Mouse (Mus musculus) frontal cortex, adult 2 months (tissue): ENCODE results near the gene Oas2. TPM values are rescaled to one million over a fixed set of nuclear protein-coding genes. Genes with fewer than 3 reads are reported as not detected.
A peak's percentile ranks its signal among the peaks of the same experiment; 100 is the strongest.
"Not testable (repeated sequence)": the region's sequence is repeated elsewhere in the genome, so short reads cannot be mapped to it uniquely, and the experiment has no call there.

ENCODE experiments used
- DNase-seq, 2 experiments: peaks; one replicate each; pipeline ENCODE4 v3.0.0; 2022; ENCODE audit warnings: low spot score in 1 of 2; ENCODE audit errors: extremely low spot score in 1 of 2
- polyA plus RNA-seq: library from polyadenylated mRNA; depleted of rRNA; stranded (reverse); fragments of >200 nt; gene quantifications from 2 replicates; pipeline ENCODE4 v1.2.3, GENCODE M21; 2012; rRNA removed

Oas2 gene
- 0.86 and 0.96 TPM in 2 replicates for polyA plus RNA-seq

DNA sequence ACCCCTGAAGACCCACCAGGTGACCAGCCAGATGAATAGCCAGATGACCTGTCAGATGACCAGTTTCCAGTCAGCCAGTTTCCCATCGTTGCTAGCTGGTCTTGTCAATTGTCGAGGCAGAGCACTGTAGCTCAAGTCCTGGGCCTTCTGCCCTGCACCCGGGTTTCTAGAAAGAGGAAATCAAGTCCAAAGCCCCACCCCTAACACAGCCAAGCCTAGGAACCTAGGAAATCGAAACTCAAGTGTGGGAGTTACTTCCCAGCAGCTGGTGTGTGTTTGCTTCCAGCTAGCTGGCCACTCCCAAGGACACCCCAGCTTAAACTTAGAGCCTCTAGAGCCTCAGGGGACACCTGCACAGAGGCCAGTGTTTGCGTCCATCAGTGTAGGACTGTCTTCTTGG is at the start of gene Oas2:
Oas2 (minus strand) TSS at position 166 of the 400 bp plus-strand sequence.
- no peak for DNase-seq

DNA sequence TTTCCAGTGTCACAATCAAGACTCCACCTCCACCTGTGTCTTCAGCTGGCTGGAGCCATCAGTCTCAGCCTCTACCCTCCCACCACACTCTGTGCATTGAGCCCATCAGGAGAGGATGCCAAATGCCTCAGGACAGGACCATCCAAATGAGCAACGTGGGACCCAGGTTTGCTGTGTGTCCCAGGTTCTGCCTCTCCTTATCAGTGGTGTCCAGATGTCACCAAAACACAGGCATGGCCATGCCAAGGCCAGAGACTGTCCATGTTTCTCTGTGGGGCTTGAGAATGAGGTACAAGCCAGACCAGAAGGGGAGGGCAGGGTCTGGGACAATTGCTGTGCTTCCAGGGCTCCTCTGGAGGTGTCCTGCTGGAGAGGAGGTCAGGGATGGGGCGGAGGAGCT is 49.3 kb upstream of the Oas2 start:
- DNase-seq = not testable (repeated sequence)

DNA sequence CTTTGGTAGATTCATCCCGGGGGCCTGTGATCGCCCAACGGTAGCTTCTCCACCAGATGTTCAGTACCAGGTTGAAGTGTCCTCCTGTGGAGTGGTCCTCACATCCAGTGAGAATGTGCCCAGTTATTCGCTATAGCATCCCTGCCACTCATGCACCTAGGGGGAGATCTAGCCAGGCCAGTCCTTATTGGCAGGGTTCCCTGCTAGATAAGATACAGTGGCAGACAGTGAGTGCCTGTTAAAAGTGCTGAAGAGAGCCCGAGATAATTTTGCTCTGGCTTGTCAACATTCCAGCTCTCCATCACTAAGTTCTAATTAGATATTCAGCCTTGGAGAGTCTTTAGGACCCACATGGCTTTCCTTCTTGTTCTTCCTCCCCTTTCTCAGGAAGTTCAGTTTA is 48.5 kb upstream of the Oas2 start:
- DNase-seq = not testable (repeated sequence)

DNA sequence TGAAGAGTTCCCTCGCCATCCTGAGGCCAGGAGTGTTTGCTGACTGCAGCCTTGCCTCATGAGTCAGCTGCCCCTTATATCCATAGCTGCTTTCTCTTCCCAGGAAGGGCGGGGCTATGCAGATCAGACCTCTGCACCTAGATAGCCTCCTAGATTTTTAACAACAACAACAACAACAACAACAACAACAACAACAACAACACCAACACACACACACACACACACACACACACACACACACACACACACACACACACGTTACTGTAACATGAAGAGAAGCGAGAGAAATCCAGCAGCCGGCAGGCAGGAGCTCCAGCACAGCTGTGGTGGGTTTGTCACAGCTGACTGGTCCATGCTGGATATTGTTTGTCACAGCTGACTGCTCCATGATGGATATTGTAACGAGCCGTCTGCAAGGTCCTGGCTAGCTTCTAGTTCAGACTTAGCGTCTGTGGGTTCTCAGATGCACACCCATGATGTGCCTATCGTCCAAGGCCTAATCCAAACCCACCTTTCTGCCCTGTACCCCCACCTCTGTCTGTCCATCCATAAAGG is 45.9 kb upstream of the Oas2 start, which contains the start of gene Oas1e:
Oas1e (minus strand) TSS at position 51 of the 555 bp plus-strand sequence.
- not testable (repeated sequence) for DNase-seq

DNA sequence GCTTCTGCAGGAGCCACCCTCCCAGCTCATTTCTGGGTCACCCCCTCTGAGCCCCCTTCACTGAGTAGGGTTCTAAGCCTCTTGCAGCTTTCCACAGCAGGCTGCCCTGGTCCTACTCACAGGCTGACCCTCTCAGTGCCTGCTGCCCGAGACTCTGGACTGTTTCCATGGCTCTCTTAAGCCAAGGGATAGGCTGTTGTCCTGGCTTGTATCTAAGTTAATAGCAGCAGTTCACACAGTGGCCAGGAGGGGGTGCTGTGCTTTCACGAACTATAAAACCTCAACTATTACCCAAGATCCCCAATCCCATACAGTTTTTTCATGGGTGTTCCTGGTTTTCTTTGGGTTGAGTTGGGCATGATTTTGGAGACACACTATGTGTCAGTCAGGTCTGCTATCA is 43.4 kb upstream of the Oas2 start:
- DNase-seq = peak in 1 of 2 experiments; percentile 72

DNA sequence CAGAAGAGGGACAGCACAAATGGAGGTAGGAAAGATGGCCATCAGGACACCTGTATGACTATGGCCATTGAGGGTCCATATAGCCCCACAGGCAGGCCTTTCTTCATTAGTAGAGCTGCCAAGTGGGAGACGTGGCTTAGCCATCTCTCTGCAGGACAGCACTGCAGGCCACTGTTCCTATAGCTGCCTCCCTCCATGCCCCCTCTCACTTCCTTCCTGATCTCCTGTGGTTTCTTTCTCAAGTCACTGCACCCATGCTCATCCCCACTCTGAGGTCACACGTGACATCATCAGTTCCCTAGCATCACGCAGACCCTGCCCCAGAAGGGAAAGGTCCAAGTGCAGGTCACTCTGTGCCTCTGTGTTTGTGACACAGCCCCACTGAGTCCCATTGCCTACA is 37.4 kb upstream of the Oas2 start:
- no peak for DNase-seq

DNA sequence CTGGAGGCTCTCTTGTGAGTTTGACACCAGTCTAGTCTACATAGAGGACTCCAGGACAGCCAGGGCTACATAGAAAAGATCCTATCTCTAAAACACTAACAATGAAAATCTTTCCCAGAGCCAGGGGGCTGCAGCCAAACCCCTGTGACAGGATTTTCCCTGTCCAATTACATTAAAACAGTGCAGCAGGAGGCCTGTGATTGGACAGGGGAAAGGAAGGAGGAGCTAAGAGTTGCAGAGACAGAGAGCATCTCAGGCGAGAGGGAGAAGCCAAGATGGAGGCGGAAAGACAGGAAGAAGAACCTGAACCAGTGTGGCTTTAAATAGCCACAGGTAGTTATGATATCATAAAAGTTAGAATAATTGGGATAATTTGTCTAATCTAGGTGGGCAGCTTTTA is 32.8 kb upstream of the Oas2 start:
- no peak for DNase-seq

DNA sequence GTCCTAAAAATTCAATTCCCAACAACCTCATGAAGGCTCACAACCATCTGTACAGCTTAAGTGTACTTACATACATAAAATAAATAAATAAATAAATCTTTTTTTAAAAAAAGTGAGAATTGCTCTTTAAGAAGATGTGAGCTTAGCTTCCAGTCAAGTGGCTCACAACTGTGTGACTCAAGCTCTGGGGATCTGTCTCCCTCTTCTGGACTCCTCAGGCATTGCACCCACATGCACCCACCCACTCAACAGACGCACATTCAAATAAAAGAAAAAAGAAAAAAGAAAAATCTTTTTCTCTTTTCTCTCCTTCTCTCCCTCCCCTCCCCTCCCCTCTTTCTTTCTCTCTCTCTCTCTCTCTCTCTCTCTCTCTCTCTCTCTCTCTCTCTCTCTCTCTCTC is 32.0 kb upstream of the Oas2 start:
- DNase-seq = peak in 1 of 2 experiments; percentile 9

DNA sequence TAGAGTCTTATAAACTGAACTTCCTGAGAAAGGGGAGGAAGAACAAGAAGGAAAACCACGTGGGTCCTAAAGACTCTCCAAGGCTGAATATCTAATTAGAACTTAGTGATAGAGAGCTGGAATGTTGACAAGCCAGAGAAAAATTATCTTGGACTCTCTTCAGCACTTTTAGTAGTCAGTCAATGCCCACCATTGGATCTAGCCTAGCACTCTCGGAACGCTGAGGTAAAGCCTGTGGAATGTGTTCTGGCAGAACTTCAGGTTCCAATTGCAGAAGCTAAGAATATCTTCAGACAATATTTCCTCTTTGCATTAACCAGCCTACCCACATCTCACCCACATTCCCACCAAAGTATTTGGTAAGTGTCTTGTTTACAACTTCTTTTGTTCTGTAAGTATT is 30.3 kb upstream of the Oas2 start:
- DNase-seq = peak in 1 of 2 experiments; percentile 12

DNA sequence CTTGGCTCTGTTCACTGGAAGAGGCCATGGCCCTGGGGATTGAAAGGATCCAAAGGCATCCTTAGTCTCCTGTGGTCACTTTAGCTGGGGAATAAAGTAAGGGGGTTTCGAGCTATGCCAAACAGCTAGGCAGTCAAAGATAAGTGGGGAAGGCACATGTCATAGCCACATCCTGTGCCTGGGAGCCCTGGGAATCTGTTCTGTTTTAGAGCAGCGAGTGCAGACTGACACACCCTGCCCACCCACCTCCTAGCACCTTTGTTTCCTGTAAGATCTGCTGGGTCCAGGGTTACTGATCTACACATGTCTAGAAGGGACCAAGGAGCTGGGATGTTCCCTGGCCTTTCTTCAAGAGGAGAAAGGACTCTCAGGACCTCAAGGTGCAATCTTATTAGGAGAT is 29.3 kb upstream of the Oas2 start:
- DNase-seq = no peak

DNA sequence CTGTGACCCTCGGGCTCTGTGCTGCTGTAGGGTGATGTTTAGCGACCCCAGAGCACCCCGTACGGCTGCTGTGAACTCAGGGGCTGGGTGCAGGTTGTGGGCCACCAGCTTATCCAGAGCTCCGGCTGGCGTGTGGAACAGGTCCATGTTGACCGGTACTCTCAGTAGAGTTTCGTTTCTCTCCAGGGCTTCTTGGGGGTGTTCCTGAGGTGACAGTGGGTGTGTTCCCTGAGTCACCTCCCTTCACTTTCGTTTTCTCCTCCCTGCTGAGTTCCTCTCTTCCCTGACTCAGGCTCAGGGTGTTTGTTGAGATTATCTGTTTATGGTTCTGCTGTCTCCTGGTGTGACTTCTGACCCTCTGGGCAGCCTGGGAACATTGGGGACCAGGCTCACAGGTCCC is 27.8 kb upstream of the Oas2 start, which contains the start of gene Oas3:
Oas3 (minus strand) TSS at position 184 of the 400 bp plus-strand sequence.
- DNase-seq = no peak

DNA sequence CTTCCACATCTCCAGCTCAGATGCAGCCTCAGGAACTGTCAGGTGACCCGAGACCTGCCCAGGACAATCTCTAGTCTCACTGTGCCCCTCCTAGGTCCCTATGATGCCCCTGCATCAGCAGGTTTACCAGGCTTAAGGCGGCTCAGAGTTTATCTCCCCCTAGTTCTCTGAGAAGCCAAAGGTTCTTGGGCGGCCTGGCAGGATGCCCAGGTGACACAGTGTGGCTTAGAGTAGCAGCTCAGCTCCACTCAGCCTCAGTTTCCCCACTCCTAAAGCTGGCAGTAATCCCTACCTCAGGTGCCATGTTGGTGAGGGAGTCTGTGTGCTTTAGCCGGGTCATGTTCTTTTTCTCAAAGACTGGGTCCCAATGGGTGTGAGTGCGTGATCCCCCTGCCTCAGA is 27.1 kb upstream of the Oas2 start:
- DNase-seq = no peak

DNA sequence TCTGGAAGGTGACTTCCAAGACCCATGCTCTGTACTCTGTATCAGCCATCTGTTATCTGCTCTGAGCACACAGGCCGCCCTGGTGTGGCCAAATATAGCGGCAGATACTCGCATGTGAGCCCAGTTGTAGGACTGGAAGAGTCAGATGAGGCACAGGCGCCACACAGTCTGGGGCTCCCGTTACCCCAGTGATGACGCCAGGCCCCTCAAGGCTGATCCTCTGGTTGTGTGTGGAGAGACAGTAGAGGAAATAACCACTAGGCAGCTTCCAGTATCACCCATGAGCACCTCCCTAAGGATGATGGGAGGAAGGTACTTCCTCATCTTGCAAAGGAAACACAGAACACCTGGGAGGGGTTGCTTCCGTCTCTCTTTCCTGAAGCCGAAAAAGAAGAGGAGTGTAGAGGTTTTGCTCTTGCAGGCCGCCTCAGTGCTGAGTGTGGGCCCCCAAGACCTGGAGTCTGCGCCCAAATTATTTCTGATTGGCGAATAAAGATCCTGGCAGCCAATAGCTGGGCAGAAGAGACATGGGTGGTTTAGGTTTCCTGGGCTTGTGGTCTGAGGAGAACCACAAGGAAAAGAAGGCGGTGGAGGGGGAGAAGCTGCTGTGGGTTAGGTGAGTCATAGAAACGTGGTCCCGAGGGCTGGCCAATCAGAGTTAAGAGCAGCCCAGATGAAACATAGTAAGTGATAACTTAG is 25.8 kb upstream of the Oas2 start:
- no peak for DNase-seq

DNA sequence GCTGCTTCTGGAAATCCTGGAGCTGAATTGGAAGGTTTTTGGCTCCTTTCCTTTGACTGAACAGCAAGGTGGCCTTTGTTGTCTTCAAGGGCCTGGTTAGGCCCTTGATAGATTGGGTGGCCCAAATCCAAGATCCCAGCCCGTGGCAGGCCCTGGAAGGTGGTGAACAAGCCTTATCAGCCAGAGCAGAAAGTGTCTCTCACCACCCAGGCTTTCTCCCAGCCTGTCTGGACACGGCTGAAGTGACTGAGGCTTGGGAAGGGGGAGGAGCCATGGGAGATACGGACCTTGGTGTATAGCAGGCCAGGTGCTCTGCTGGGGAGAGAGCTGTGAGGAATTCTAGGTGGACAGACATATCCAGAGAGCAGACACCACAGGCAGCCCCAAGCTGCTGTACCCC is 19.7 kb upstream of the Oas2 start:
- no peak for DNase-seq

DNA sequence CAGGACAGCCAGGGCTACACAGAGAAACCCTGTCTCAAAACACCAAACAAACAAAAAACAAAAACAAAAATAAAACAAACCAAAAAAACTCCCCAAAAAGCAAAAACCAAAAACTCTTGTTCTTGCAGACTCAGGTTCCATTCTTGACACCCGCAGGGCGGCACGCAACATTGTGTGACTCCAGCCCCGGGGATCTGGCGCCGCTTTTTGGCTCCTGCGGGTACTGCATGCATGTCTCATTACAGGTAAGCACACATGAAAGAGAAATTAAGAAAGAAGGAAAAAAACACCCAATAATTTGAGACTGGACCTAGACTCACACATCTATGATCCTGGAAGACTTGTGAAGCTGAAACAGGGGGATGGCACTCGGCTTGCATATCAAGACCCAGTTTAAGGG is 15.4 kb upstream of the Oas2 start:
- no peak for DNase-seq

DNA sequence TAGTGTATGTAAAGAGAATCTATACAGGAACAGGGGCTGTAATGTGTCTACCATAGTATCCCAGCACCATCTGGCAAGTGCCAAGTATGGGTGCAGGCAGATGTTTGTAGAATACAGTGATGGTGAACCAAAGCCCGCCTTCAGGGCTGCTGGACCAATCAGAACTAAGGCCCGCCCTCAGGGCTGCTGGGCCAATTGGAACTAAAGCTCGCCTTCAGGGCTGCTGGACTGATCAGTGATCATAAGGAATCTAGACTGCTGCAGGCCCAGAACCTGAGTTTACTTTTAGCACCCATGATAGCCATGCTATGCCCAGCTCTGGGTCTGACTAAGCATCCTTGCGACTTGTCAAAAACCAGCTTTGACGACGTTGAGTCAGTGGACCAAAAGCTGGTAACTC is 12.2 kb upstream of the Oas2 start:
- DNase-seq = no peak

DNA sequence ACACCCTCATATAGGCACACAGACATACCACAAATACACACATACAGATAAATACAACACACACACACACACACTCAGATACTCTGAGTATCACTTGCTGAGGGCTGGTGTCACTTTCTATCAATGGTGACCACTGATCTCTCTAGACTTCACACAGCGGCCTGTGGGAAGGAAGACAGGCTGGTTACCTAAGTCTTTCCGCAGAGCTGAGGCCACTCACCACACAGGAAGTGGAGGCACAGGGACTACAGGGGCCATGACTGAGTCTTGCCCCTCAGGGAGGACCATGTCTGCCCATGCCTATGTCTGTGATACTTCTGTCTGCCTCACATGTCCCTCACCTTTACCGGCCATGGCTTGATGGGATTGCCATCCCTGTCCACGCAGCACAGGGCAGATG is 4.6 kb upstream of the Oas2 start:
- DNase-seq = no peak

DNA sequence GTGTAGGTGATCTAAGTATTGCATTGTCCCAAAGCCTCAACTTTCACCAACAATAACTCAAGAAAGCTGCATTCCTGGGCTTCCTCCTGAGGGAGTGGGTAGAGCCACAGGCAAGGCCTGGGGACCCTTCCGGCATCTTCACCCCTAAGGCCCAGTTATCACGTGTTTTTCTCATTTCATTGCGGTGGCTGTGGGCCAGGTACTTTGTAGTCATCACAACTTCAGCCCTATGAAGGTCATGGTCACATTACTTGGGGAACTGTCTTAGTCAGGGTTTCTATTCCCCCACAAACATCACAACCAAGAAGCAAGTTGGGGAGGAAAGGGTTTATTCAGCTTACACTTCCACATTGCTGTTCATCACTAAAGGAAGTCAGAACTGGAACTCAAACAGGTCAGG is 3.1 kb upstream of the Oas2 start:
- no peak for DNase-seq

DNA sequence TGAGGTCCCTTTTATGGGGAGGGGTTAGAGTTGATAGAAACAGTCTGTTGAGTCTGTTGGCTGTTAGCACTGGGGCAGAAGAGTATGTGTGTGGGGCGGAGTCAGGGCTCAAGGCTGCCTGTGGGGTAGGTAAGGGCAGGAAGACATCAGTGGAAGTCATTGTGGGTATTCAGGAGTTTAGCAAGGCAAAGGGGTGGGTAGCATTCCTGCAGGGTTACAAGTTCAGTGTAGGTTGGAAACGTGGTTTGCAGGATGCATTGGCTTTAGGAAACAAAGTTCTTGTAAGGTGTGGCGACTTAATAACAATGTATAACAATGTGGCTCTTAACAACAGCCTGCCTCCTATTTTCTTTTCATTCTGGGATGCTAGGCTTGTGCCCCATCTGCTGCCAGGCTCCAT is 1.6 kb upstream of the Oas2 start:
- no peak for DNase-seq

DNA sequence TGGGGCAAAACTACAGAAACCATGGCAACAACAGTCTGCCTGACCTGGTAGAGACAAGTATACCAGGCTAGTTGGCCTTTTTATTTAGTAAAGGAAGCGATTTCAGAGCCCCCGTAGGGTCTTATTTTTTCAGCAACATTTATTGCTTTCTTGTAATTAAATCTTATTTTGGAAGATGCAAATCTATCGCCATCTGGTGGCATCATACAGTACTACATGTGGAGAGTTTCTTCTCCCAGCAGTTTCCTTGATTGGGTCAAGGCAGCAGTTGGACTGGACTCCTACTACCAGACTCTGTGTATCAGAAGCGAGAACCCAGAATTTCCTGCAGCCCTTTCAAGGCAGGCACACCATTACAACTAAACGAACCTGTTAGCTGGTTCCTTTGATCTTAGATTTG is 3.2 kb downstream of the Oas2 start:
- DNase-seq = peak in 1 of 2 experiments; percentile 88

DNA sequence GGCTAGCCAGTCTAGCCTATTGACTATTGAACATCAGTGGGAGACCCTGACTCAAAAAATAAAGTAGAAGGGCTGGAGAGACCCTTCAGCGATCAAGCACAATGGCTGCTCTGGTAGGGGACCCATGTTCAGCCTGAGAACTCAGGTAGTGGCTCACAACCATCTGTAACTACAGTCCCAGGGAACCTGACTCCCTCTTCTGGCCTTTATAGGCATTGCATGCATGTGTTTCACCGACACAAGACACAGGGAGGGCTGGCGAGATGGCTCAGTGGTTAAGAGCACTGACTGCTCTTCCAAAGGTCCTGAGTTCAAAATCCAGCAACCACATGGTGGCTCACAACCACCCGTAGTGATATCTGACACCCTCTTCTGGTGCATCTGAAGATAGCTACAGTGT is 7.5 kb downstream of the Oas2 start:
- DNase-seq = peak in 1 of 2 experiments; percentile 50

DNA sequence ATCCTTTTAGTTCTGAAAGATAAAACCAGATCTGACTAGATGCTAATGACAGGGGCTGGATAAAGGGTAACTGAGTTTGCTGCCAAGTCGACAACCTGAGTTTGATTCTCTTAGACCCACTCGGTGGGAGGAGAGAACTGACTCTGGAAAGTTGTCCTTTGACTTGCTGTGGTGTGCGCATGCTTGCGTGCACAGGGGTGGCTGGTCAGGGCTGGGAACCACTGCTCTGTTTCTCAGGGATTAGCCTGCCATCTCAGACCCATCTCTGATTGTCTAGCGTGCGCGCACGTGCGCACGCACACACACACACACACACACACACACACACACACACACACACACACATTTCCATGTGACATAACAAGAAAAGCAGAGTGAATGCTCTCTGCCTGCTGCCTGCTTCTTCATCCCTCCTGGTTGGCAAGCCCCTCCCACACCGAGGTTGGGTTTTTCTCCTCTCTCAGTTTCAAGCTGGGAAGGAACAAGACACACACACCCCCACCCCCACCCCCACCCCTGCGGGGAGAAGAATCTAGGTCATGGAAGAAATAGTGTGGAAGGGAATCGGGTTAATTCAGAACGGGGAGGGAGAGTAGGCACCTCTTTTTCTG is 15.2 kb downstream of the Oas2 start:
- peak in 1 of 2 experiments; percentile 47 for DNase-seq
